Mouse (Mus musculus) kidney, postnatal 0 days (tissue): ENCODE measurements around the gene Hpca. TPM values are rescaled to one million over a fixed set of nuclear protein-coding genes. Genes with fewer than 3 reads are reported as not detected.
A peak's percentile ranks its signal among the peaks of the same experiment; 100 is the strongest.

ENCODE experiments used
- ATAC-seq: fragments of 200-750 bp; cut with Nextera tagmentation; replicated peaks from 2 replicates; pipeline ENCODE4 v1.8.0; 2017; ENCODE audit warnings: low read depth, moderate number of reproducible peaks, moderate TSS enrichment, moderate library complexity; ENCODE audit not compliant: low FRiP score
- DNase-seq: peaks from one replicate; pipeline ENCODE4 v3.0.0-alpha.2; 2016; ENCODE audit warnings: low spot score
- H3K27ac ChIP-seq: fragments of 300-500 bp; sonication (generic); 2 replicates; pipeline ENCODE4 v1.5.1; 2014; ENCODE audit warnings: mild to moderate bottlenecking
- H3K27me3 ChIP-seq: fragments of 300-500 bp; sonication (generic); 2 replicates; pipeline ENCODE4 v1.6.1; 2014; ENCODE audit warnings: low read length, mixed read lengths; ENCODE audit not compliant: insufficient read depth
- H3K36me3 ChIP-seq: fragments of 300-500 bp; sonication (generic); 2 replicates; pipeline ENCODE4 v1.6.1; 2014; ENCODE audit warnings: low read length, mixed read lengths; ENCODE audit not compliant: insufficient read depth
- H3K4me1 ChIP-seq: fragments of 300-500 bp; sonication (generic); replicated peaks from 2 replicates; pipeline ENCODE4 v1.6.1; 2014; ENCODE audit warnings: antibody characterized with exemption, low read length, mixed read lengths; ENCODE audit not compliant: insufficient read depth
- H3K4me2 ChIP-seq: fragments of 300-500 bp; sonication (generic); 2 replicates; pipeline ENCODE4 v1.6.1; 2014; ENCODE audit warnings: mild to moderate bottlenecking, low read length, moderate library complexity, mixed read lengths
- H3K4me3 ChIP-seq: fragments of 300-500 bp; sonication (generic); replicated peaks from 2 replicates; pipeline ENCODE4 v1.5.1; 2014; ENCODE audit warnings: low read depth, low read length
- H3K9ac ChIP-seq: fragments of 300-500 bp; sonication (generic); 2 replicates; pipeline ENCODE4 v1.6.1; 2014; ENCODE audit warnings: low read depth, low read length
- H3K9me3 ChIP-seq: fragments of 300-500 bp; sonication (generic); replicated peaks from 2 replicates; pipeline ENCODE4 v1.6.1; 2016; ENCODE audit warnings: low read length, inconsistent platforms, mixed read lengths
- CTCF ChIP-seq: IDR thresholded peaks from 2 replicates; pipeline ENCODE4 v1.5.1; 2016; ENCODE audit warnings: antibody characterized with exemption, low read depth, mild to moderate bottlenecking, moderate library complexity
- WGBS: fragments of 180-500 bp; shearing (Covaris S2); extraction: QIAGEN DNeasy Blood & Tissue Kit; methylation state at CpG from one replicate; pipeline ENCODE4 v1.1.7; 2014; 5-methylcytosine and 5-hydroxymethylcytosine counted together
- polyA plus RNA-seq: library from polyadenylated mRNA; unstranded; fragments of >200 nt; fragmentation: Nextera tagmentation; extraction: Ambion mirVana; gene quantifications from 2 replicates; pipeline ENCODE4 v1.2.1, GENCODE M21; 2015

Gene Hpca
- polyA plus RNA-seq, 1 experiment from 2014 or later, result 1.0 TPM

DNA sequence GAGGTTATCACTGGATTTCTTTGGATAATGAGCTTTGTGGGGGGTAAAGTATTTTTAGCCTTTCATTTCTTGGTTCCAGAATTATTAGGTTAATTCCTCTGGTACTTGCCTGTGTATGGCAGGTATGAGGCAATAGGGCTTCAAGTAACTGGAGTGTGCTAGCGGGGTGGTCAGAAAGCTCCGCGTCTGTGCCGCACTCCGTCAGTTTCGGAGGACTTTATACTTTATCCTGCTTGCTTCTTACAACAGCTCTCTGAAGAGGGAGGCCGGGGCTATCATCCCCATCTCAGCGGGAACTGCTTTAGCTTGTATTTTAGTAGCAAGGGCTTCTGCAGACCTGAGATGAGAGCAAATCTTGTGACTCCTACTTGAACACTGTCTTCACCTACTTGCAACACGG lies 42.7 kb downstream of the Hpca start:
- 95% methylated on average over 9 of the region's 9 CpGs for WGBS
- DNase-seq (no peak), ATAC-seq (no peak)
- TF ChIP-seq CTCF, result no peak
- Histone ChIP-seq H3K4me3 (no peak overlapping the region), H3K9ac (no peak overlapping the region), H3K27ac (no peak overlapping the region), H3K4me2 (no peak overlapping the region), H3K9me3 (no peaks in the 10 kb centered on the region), H3K36me3 (peaks cover 29% of the 10 kb centered on the region), H3K4me1 (no peaks in the 10 kb centered on the region), H3K27me3 (no peaks in the 10 kb centered on the region)

DNA sequence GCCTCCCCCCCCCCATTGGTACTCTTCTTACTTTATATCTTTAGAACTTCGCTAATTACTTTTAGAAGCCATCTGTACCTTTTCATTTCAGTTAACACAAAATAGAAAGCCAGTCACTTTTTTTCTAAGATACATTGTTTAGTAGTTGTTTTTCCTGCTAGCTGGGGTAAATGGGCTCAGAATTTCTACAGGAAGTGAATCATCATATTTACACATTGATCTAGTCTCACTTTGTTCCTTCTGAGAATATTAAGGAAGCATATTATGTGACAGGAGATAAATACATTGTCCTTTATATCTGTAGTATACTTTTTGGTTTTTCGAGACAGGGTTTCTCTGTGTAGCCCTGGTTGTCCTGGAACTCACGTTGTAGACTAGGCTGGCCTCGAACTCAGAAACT lies 53.0 kb downstream of the Hpca start:
- H3K9me3 ChIP-seq, result no peaks in the 10 kb centered on the region
- DNase-seq (no peak), ATAC-seq (no peak)
- no peak overlapping the region for H3K27ac ChIP-seq
- no peak overlapping the region for H3K9ac ChIP-seq
- H3K4me3 ChIP-seq, result no peak overlapping the region
- no peaks in the 10 kb centered on the region for H3K27me3 ChIP-seq
- TF ChIP-seq CTCF, result no peak
- 94% methylated on average over 4 of the region's 4 CpGs for WGBS
- no peaks in the 10 kb centered on the region for H3K36me3 ChIP-seq
- no peak overlapping the region for H3K4me2 ChIP-seq
- no peaks in the 10 kb centered on the region for H3K4me1 ChIP-seq

DNA sequence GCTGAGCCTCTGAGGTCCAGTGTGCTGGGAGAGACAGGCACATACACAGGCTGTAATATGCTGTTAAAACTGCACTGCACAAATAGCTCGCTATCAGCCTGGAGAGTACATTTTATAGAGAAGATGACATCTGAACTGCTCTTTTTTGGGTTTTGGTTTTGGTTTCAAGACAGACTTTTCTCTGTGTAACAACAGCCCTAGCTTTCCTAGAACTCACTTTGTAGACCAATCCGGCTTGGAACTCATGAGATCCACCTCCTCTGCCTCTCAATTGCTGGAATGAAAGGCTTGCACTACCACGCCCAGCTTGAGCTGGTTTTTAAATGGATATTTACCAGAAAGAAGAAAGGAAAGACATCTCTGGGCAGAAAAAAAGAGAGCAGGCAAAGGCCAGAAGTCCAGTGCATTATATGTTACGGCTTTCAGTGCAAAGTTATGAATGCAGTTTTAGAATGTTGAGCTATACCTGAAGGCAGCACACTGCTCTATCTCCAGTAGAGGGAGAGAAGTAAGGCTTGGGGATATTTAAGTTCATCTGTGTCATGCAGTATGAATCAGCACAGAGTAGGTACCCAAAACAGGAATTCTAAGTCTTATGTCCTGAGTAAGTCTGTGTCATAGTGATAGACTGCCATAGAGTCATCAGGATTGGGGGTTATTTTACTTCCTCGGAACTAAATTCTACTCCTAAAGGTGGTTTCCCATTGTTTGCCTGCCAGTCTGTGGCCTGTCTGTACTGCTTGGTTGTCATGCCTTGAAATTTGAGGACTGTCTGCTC lies 54.0 kb downstream of the Hpca start:
- Histone ChIP-seq H3K9me3 (no peaks in the 10 kb centered on the region), H3K36me3 (no peaks in the 10 kb centered on the region), H3K9ac (no peak overlapping the region), H3K27ac (no peak overlapping the region), H3K4me2 (no peak overlapping the region), H3K4me1 (no peaks in the 10 kb centered on the region), H3K4me3 (no peak overlapping the region), H3K27me3 (no peaks in the 10 kb centered on the region)
- ATAC-seq, result no peak
- no peak for TF ChIP-seq CTCF
- DNase-seq, result no peak
- 75% methylated on average over 5 of the region's 5 CpGs for WGBS

- no peaks in the 10 kb centered on the region for H3K27me3 ChIP-seq
- no peak overlapping the region for H3K9ac ChIP-seq
- DNase-seq, result no peak
Measured at GRCm38 (mm10) chr4:129065688-129066236, 56.1 kb downstream of the Hpca start.

GRCm38 (mm10) chr4:129062281-129063075 lies 59.4 kb downstream of the Hpca start:
- DNase-seq (peak; percentile 20), ATAC-seq (no peak)
- 79% methylated on average over 3 of the region's 3 CpGs for whole genome bisulfite sequencing
- no peaks in the 10 kb centered on the region for H3K36me3 ChIP-seq
- TF ChIP-seq CTCF, result no peak; the same call in 1 of the 2 replicates
- H3K9me3 ChIP-seq, result no peaks in the 10 kb centered on the region
- no peak overlapping the region for H3K4me3 ChIP-seq
- no peak overlapping the region for H3K27ac ChIP-seq
- no peaks in the 10 kb centered on the region for H3K4me1 ChIP-seq
- no peak overlapping the region for H3K4me2 ChIP-seq
- no peaks in the 10 kb centered on the region for H3K27me3 ChIP-seq
- no peak overlapping the region for H3K9ac ChIP-seq

More at GRCm38 (mm10) chr4:129065688-129066236, 56.1 kb downstream of the Hpca start:
- ATAC-seq, result no peak
- H3K4me3 ChIP-seq, result no peak overlapping the region
- no peak for TF ChIP-seq CTCF
- no peak overlapping the region for H3K4me2 ChIP-seq
- no peak overlapping the region for H3K27ac ChIP-seq
- H3K9me3 ChIP-seq, result no peaks in the 10 kb centered on the region
- no peaks in the 10 kb centered on the region for H3K36me3 ChIP-seq
- H3K4me1 ChIP-seq, result no peaks in the 10 kb centered on the region

Other genes with a start within 250 kb of the Hpca start
- 5.4 and 6.2 TPM in 2 replicates for gene Trim62, start 238.5 kb downstream of the Hpca start, polyA plus RNA-seq
- 21.5 and 23.0 TPM in 2 replicates for gene Azin2, start 159.6 kb downstream of the Hpca start, polyA plus RNA-seq
- 173 and 188 TPM in 2 replicates for gene Ak2, start 130.1 kb downstream of the Hpca start, polyA plus RNA-seq
- 6.1 and 7.1 TPM in 2 replicates for gene Rnf19b, start 63.8 kb downstream of the Hpca start, polyA plus RNA-seq
- 10.2 and 10.5 TPM in 2 replicates for gene Tmem54, start 16.5 kb downstream of the Hpca start, polyA plus RNA-seq
- 5.9 and 6.3 TPM in 2 replicates for gene Fndc5, start 15.0 kb upstream of the Hpca start, polyA plus RNA-seq
- gene S100pbp, start 67.7 kb upstream of the Hpca start, polyA plus RNA-seq, result 14.5 and 15.6 TPM in 2 replicates
- 48.9 and 55.9 TPM in 2 replicates for gene Yars, start 67.7 kb upstream of the Hpca start, polyA plus RNA-seq
- 9.8 and 11.3 TPM in 2 replicates for gene C77080, start 139.4 kb upstream of the Hpca start, polyA plus RNA-seq
- gene Sync, start 165.6 kb upstream of the Hpca start, polyA plus RNA-seq, result 0.63 and 0.78 TPM in 2 replicates
- 339 and 363 TPM in 2 replicates for gene Rbbp4, start 213.3 kb upstream of the Hpca start, polyA plus RNA-seq
- 55.9 and 60.8 TPM in 2 replicates for gene Zbtb8os, start 213.7 kb upstream of the Hpca start, polyA plus RNA-seq